Mouse (Mus musculus): ENCODE data around the gene Sec1. TPM values are rescaled to one million over a fixed set of nuclear protein-coding genes. Genes with fewer than 3 reads are reported as not detected.

Sec1 gene
- total RNA-seq, 1 experiment from 2014 or later: 0.22 TPM

DNA sequence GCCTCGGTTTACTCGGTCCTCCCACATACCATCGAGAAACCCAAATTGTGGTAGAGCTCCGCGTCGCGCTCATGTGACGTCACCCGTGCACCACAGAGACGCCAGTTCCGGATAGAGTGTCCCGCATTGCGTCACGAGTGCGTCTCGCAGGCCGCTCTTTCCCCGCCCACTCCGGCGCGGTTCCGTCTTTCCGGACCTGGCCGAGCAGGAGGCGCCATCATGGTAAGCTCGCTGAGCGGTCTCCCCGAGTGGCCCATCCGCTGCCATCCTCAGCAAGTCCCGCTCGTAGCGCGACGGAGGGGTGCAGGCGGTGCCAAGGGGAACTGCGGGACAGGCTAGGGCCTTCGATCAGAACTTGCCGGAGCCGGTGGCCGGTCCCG lies 23.7 kb upstream of the Sec1 start, which contains the start of gene Sphk2:
Gene Sphk2 (minus strand): TSS at position 85 of the 380 bp plus-strand sequence.
- peak; percentile 99 for DNase-seq

DNA sequence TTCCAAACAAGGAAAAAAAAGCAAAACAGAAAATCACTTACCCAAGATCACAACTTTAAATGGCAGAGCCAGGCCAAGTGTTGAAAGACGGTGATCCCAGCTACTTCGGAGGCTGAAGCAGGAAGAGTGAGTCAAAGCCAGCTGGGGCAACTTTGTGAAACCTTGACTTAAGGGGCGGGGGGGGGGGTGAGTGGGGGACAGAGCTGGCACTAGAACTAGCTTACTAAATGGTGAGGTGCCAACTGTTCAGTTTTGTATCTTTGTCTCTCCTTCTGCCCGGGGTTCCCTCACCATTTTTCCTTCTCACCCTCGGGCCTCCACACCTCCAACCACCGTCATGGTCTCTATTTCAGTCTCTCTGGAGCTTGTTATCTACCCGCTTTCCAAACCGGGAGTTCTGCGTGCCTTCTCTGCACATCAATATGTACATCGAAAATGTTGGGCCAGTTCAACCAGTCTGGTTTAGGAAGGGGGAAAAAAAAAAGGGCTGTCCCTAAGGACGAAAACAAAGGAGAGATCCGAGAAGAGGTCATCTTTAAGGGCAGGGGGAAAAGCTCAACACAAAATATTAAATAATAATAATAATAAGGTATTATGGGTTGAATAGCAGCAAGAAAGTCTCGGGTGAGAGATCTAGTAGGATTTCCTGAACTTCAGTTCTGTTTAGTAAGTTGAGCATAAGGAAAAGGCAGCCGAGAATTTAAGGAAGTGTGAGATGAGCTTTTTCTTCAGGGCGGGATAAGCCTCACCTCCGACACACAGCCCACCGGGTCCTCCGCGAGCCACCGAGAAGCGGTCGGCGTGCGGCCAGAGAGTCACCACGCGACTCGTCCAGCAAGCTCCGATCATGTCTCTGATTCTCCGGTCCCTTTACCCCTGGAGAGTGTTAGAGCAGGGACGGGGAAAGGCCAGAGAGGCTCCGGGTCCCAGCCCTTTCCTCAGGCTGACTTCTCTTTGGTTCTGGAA lies 23.0 kb upstream of the Sec1 start:
- no peak for DNase-seq

DNA sequence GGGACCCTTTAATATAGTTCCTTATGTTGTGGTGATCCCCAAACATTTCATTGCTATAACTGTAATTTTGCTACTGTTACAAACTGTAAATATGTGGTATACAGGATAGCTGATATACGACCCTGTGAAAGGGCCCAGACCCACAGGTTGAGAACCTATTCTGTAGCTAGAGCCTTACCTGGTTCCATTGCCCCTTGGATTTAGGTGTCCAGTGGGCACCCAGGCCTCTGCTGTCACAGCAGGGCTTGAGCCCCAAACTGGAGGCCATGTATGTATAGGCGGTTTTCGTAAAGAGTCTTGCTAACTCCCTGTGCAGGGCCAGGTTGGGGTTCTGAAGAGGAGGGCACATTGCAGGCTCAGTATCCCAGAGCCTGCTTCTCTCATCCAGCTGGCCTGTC lies 22.3 kb upstream of the Sec1 start:
- no peak for DNase-seq

DNA sequence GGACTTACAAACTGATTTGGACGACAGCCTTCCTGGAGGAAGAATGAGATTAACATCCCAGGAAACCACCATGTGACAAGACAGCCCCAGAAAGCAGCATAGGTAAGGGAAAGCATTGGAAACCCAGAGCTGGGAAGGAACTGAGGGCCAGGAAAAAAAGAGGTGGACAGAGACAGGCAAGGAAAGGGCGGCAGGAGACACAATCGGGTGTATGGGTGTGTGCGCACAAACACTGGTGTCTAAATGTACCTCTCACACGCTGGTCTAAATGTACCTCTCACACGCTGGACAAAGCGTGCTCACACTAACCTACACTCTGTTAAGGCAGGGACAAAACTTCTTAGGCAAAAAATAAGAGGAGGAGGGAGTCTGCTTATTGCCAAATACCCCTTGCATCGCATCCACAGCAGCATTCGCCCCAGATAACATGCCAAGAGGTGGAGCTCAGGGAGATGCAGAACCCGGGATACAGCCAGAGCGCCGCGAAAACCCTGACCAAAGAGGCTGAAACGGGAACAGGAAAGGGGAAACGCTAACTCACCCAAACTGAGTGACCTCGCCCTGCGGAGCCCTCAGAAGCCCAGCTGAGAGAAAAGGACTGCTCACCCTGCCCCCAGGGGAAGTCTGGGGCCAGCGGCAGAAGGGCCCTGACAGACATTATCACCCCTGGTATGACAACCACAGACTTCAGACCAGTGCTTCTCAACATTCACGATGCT lies 21.7 kb upstream of the Sec1 start:
- DNase-seq: no peak

DNA sequence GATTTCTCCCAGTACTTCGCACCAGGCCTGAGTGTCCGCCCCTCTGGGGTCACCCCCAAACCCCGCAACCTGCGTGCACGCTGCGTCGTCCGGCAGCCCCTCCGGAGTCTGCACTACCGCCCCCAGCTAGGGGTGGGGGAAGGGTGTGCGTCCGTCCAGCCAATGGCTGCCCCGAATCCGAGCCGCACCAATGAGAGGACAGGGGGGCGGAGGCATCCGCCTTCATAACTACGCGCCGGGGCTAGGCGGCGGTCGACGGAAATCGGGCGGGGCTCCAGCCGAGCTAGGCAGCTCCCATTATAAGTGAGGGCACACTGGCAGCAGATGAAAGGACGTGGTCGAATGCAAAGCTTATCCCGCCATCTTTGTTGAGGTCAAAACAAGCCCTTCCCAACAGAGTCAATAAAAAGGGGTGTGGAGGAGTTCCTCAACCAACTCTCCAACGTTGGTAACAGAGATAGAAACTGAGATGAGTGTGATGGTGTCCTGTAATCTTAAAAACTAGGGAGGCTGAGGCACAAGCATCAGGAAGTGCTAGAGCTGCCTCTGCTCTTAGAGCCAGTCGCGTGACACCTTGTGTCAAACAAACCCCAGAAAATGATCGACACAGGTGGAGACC lies 21.0 kb upstream of the Sec1 start, which contains the start of gene Rpl18:
Gene Rpl18 (plus strand): TSS at position 368 of the 619 bp plus-strand sequence.
- DNase-seq: peak; percentile 99

DNA sequence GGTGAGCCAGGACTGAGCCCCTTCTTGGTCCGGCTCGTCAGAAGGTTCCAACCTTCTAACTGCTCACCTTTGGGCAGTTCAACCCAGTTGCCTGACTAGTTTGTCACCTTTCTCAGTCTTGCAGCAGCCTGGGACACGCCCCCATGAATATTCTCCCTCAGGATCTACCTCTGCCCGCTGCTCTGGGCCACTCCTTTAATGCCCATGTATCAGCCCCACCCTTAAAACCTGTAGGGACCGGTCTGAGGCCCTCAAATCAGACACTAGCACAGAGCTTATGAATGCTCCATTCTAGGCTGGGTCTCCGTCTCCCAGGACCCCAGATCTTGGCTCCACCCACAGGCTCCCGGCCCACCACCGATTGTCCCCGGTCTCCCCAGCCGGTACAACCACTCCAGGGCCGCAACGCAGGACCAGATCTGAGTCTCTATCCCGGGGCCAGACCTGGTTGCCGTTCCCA lies 20.5 kb upstream of the Sec1 start:
- no peak for DNase-seq

DNA sequence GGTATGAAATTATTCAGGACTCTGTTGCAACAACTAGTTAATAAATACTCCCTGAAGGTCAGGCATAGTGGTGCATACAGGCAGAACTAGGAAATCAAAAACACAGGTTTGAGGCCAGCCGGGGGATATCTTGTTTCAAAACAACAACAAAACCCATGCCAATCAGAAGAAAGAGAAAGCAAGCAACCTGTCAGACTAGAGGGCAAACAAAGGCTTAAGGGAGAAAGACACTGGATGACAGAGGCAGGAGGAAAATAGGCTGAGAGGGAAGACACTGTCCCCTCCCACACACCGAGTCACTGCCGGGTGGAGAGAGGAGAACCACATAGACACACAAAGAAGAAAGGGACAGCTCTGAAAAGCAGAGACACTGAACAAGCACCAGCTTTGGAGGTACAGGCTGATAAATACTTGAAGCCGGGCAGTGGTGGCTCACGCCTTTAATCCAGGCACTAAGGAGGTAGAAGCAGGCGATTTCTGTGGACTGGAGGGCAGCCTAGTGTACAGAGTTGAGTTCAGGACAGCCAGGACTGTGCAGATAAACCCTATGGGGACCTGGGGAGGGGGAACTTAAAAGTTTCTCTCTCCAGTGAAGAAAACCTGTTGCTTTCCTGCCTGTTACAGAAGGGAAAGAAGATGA lies 19.8 kb upstream of the Sec1 start:
- DNase-seq: no peak

DNA sequence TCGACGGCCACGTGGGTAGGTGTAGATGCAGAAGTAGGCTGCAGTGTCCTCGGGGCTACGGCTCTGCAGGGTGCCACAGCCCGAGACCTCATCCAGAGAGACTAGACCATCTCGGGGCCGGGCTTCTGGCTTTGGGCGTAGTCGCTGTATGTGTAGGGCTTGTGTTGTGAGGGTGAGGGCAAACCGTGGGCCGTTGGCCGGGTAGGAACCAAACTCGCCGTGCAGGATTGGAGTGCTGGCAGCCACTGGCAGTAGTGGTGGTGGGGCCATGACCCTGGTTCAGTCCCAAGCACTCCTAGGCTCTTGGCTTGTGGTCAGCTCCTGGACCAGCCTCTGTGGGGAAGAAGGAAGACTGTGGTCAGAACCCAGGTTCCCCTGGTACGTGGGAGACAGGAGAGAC lies 19.2 kb upstream of the Sec1 start:
- no peak for DNase-seq

DNA sequence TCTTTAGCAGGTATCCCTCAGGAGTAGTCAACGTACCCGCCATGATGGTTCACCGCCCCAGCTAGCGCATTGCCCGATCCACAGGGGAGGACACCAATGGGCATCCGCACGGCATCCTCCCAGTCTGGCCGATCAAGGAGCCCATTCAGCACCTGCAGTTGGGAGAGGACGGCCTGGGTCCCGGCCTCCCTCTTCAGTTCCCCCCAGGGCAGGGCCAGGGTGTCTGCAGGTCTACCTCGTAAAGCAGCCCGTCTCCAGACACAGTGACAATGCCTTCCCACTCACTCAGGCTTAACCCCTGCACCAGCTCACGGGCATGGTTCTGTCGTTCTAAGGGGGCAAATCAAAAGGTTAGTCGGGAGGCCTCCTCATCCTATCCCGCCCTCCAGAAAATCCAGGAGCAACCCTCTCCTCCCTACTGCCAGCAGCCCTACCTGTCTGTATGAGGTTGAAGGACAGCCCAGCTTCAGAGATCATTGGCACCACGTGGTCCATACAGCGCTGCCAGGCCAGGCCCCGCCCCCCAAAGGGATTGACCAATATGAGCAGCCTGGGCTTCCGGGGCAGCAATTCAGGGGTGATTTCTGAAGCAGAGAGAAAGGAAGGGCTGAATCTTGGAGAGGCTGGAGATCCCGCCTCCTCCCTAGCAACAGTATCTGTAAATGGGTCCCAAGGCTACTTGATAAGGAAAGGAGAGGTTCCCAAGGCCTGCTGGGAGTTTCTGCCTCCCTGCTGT lies 18.0 kb upstream of the Sec1 start:
- DNase-seq: peak; percentile 92

DNA sequence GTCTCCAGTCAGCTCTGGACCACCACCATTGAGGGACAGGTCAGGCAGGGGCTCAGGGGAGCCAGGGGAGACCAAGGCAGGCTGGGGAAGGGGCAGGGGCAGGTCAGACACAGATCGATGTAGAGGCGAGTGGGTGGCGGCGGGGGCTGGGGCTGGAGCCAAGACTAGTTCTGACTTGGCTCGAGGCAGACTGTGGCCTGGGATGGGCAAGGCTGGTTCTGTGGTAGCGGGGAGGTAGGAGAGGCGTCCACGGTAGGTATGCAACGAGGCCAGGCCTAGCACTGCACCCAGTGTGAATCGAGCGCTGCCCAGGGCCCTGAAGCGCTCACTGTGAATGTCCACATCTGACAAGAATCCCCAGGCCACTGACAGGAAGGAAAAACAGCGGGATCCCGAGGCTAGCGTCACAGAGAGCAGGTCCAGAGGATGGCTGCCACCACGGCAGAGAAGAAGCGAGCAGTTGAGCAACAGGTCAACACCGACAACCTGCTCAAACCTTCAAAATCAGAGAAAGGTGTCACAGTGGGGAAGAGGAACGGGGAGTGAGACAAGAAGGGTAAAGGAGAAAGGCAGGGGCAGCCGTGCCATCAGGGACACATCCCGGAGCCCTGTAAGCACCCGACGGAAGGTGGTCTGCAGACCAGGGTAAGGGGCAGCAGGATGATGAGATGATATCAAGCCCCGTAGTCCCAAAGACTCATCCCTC lies 17.3 kb upstream of the Sec1 start:
- peak; percentile 46 for DNase-seq

DNA sequence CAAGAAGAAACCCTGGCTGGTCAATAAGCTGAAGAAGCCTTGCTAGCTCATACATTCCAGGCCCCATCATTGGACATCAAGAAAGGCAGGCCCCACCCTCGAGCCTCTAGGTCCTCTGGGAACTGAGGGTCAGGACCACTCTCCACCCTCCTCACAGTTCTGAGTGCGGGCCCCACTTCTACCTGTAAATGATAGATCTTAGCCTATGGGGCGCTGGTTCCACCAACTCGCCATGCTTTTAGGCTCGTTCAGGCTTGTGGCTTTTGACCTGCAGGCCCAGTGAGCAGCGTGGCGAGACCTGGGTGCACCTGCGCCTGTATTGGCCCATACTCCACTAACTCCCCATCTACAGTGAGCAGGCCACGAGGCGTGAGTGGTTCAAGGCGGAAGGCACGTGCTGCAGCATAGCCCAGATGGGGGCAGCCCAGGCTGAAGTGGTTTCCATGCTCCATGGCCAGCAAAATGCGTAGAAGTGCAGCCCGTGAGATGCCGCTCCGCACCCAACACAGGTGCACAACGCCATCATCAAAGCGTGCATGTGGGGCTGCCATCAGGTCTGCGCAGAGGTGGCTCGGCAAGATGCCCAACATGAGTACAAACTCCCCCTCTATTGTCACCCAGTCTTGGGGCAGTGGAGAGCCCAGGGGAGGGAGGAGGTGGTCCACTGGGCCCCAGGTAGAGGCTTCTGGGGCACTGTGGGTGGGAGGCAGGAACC lies 16.4 kb upstream of the Sec1 start:
- no peak for DNase-seq

DNA sequence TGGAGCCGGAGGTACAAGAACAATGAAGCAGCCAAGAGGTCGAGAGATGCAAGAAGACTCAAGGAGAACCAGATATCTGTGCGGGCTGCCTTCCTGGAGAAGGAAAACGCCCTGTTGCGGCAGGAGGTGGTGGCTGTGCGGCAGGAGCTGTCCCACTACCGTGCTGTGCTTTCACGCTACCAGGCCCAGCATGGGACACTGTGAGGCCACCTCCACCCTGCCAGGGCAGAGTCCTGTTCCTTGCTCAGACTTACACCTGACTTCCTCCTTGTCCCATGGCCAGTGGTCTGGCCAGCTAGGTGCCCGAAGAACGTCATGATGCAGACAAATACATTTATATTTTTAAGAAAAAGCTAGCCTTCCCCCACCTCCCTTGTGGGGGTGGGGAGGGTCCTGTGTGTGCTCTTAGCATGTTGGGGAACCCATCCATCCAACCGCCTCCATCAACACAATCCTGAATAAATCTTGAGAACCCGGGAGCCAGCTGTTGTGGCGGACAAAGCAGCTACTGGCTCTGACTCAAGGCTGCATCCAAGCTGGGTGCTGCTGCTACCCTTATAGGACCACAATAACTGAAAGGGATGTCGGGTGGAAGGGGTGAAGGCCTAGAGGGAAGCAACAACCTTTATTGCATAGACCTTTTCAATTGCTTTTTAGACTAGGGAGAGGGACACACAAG lies 15.6 kb upstream of the Sec1 start:
- no peak for DNase-seq

DNA sequence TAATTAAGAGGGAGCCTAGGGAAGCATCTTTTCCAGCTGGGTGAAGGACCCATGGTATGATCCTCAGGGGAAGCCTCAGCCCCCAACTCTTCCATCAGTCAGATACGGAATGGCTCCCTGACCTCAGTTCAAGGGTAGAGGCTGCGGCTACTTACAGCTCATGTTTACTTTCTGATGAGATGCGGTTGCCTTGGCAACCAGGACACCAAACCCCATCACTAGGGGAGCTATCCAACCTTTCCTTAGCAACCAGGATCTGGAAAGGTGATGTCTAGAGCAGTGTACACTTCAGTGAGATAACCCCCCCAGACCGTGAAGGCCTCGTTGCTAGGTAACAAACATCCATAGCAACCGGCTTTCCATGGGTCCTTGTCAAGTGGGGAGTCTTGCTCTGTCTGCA lies 14.8 kb upstream of the Sec1 start:
- peak; percentile 41 for DNase-seq

DNA sequence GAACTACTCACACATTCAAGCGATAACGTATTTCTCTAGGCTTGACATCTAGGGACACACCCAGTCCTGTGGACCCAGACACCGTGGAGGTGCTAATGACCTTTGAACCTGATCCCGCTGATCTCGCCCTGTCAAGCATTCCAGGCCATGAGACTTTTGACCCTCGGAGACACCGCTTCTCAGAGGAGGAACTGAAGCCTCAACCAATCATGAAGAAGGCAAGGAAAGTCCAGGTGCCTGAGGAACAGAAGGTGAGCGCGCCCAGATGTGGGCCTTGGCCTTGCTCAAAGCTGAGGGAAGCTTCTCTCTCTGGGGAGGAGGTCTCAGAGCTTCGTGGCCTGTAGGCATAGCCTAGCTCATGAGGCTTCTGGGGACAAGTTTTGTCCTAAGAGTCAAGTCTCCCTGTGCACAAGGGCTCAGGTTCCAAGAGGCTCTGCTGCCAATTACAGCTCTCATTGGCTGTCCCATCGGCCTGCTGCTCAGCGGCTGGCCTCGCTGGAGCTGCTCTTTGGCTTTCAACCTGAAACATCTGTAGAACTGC lies 14.1 kb upstream of the Sec1 start:
- peak; percentile 44 for DNase-seq

DNA sequence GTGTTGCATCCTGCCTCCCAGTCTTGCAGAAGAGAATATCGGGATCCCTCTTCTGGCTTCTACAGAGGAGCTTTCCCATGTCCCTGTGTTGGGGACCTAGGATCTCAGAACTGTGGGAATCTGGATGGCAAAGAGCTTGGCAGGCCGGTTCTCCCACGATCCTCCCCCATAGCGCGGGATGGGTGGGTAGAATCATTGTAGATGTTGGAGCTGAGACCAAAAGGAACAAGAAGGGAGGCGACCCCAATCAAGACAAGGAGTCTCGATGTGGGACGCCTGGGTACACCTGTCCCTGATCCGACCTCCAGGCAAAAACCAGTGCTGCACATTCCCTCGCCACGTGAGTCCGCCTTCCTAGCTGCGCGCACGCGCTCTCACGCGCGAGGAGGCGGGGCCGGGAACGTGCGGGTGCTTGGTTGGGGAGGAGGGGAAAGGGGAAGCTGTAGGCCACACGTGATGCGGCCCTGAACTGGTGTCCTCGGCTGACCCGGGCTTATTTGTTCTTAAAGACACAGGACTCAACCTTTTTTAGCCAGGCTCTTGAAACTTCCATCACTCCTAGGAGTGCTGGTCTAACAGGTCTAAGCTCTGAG lies 13.3 kb upstream of the Sec1 start:
- peak; percentile 99 for DNase-seq

DNA sequence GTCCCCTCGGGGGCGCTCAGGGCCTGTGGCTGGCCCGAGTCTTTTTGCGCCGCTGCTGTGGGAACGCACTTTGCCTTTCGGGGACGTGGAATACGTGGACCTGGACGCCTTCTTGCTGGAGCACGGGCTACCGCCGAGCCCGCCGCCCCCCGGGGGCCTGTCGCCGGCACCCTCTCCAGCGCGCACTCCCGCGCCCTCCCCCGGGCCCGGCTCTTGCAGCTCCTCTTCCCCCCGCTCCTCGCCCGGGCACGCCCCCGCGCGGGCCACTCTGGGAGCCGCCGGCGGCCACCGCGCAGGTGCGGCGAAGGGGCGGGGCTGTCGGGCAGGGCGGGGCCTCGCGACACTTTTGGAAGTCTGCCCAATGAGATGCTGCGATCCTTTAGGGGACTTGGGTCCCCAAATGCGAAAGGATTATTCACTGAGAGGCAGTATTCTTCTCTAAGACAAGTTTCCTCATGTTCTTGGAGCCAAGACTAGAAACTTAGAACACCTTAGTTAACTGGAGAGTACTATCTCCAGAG lies 12.6 kb upstream of the Sec1 start:
- peak; percentile 97 for DNase-seq

DNA sequence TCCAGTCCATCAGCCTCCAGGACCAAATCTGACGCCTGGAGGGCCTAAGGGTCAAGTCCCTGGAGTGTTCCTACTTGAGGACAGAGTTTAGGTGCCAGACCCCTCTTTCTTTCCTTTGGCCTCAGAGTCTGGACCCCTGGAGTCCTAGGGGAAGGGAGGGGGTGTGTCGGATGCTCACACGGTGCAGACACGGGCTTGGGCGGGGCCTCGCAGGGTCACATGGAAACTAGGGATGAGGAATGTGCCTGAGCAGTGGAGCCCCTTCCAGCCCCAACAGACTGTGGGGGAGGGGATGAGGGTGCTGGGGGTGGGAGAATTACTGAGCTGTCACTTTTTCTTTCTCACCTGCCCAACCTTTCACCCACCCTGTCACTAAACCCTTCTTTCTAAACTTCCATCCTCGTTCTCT lies 11.7 kb upstream of the Sec1 start:
- peak; percentile 94 for DNase-seq

DNA sequence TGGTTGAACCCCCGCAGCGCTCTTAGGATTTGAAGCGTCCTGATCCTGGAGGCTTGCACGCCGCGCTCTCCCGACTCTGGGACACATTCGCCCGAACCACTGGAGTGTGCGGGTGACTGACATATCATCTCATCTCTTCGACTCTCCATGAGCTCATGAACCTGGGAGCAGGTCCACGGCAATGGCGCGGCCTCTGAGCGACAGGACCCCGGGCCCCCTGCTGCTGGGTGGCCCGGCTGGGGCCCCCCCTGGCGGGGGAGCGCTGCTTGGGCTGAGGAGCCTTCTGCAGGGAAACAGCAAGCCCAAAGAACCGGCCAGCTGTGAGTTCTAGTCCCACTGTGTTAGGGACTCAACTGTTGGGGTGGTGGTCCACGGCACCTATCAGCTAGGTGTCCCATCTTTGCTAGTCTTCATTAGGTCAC lies 11.3 kb upstream of the Sec1 start:
- DNase-seq: no peak

Measured in adrenal gland, postnatal 14 days (tissue).